Mouse (Mus musculus): ENCODE measurements around the gene Golm1.

Gene Golm1

DNA sequence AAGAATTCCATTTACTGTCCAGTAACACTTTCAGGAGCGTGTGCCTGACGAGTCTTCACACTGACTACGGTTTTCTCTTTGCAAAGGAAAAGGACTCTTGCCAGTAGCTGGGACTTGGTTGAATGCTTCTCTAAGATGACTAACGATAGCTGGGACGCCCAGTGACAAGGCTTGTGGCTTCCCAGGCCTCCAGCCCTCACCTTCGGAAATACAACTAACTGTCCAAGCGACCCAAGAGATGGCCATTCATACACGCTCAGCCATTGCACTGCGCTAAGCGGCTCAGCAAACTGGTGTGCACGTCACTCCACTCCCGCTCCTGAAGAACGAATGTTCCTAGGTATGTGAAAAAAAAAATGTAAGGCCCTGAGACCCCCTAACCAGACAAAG is 855 bp downstream of the Golm1 start:
- DNase-seq, result no peak

GRCm38 (mm10) chr13:59674215-59674614 is 1.4 kb downstream of the Golm1 start:
- DNase-seq, result no peak

DNA sequence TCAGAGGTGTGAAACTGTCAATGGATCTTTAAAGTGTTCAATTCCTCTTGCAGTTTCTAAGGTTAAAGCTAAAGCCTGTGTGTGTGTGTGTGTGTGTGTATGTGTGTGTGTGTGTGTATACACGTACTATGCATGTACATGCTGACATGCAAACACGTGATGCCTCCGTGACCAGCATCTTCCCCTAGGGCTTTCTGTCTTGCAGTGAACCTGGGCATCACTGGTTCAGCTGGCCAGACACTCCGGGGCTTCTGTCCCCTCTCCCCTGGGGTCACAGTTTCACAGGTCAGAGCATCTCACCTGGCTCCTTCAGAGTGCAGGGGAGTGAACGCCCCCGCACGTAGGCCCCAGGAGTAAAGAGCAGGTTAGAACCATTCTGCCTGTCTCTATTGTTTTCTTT is 2.0 kb downstream of the Golm1 start:
- DNase-seq, result no peak

DNA sequence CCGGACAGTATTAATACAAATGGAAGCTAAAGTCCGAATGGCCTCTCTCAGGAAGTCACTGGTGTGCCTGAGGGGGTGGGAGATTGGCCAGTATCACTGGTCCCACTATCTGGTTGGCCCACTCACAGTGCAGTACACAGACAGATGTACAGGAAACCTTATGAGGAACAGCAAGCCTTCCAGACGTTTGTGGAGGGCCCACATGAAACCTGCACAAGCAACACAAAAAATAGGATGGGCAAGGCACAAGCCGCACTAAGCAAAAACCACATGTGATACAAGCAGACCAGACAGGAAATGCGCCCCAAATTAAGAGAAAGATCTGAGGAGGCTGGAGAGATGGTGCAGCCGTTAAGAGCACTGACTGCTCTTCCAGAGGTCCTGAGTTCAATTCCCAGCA is 3.4 kb downstream of the Golm1 start:
- no peak for DNase-seq

- DNase-seq, result no peak
Observed at GRCm38 (mm10) chr13:59671521-59671920, 4.1 kb downstream of the Golm1 start.

DNA sequence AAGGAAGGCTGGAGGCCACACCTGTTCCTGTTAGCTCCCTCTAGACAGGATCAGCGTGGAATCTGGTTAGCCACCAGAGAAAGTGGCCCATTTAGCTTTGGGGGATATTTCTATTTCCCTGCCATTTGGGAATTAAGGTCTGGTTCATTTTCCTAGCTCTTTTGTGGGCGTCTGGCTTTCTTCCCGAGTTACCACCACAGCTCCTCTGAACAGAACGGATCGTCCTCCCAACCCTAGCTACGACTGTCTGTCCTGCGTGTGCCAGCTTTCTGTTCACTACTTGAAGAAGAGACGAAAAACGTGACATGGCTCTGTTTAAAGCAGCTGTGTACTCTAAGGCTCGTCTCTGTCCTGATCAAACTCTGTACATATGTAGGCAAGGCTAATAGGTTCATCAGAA is 5.7 kb downstream of the Golm1 start:
- DNase-seq, result no peak

DNA sequence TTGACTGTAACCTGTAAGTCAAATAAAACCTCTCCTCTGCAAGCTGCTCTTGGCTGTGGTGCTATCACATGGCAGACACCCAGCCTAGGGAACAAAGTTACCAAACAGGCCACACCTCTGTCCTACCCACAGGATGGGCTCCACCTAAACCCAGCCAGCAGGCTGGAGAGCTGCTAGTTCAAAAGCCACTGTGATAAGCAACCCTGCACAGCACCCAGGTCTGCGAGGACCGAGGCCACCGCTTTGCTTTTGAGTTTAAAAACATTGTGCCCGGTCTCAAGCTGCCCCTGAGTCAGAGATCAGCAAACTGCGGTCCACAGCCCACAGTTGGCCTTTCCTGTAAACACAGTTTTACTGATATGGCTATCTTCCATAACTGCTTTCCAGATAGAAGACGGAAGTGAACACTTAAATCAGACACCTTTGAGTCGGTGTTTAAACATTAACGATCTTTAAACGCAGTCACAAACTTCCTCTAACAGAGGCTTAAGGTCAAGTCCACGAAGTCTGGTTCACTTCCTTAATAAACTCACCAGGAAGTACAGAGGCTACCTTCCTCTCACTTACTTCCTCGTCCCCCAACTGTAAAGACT is 7.0 kb downstream of the Golm1 start:
- DNase-seq, result peak; percentile 21

- DNase-seq, result no peak
Observed at GRCm38 (mm10) chr13:59667763-59668162, 7.8 kb downstream of the Golm1 start.

DNA sequence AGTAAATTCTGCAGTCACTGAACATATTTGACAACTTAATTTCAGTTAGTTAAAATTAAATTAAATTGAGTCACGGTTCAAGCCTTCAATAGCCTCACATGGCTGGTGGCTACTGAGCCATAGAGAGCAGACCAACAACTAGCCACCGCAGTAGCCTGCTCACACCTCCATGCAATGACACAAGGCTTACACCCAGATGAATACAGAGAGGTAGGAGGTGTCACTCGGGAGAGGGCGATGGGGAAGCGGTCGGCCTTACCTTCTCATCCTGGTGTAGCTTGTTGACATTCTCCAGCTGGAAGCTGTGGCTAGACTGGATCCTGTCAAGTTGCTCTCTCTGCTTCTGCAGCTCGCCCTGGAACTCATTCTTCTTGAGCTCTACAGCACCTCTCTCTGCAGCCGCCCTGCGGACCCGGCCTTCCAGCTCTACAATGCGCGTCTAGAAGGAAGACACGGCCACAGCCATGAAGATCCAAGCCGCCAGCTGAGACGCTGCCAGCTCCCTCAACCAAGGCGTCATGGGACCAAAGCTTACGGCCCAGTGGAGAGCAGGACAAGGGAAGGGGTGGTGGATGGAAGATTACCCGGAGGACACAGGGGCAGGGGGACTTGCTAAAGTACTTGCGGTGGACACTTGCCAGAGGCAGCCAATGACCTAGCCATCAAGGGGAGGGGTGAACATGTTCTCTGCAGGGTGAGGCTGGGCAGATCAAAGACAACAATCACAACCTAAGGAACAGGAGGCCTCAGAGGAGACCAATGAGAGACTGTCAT is 11.5 kb downstream of the Golm1 start:
- no peak for DNase-seq

- DNase-seq, result no peak
Observed at GRCm38 (mm10) chr13:59661966-59662365, 13.6 kb downstream of the Golm1 start.

GRCm38 (mm10) chr13:59661387-59661786 is 14.2 kb downstream of the Golm1 start:
- no peak for DNase-seq

- no peak for DNase-seq
Observed at GRCm38 (mm10) chr13:59660371-59660770, 15.2 kb downstream of the Golm1 start.

DNA sequence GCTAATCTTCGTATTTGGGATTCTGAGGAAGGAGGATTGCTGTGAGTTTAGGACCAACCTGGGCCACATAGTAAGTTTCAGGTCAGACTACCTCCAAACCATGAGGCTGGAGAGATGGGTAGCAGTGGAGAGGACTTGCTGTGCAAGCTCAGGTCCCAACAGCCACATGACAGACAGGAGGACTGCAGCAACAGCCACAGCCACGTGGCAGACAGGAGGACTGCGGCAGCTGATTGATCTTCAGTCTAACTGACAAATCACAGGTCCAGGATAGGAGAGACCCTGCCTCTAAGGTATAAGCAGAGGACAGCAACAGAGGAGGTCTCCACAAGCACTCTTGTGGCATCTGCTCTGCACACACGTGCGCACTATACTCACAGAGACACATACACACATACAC is 17.8 kb downstream of the Golm1 start:
- no peak for DNase-seq

DNA sequence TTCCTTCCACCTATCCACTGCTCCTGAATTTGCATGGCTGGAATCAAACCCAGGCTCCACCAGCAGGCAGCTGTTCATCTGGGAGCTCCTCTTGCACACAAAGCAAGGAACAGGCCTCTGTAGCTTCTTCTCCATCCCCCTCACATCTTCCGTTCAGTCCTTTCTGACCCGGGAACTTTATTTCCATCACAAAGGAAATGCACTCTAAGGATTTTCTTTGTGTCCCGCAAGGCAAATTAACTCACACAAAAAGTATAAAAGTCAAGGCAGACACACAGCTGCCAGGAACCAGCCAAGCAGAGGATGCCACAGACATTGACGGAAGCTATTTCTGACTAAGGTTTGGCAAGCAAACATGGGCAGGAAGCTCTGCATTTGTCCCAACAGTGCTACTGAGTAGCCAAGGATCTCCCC is 18.6 kb downstream of the Golm1 start:
- DNase-seq, result no peak

DNA sequence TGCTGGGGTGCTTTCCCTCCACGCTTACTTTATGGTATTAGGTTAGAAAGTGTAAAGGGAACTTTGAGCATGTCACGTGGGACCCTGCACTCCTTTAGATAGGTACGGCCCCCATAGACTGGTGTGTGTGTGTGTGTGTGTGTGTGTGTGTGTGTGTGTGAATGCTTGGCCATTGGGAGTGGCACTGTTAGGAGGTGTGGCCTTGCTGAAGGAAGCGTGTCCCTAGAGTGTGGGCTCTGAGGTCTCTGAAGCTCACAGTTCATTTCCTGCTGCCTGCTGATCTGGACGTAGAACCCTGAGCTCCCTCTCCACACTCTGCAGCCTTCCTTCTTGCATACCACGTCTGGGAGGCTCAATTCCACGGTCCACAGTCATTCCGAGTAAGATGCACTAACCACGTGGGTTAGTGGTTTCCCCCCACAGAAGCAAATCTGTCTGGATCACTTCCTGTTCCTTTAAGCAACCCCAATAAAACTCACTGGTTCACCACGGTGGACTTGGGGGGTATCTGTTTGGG is 19.2 kb downstream of the Golm1 start:
- DNase-seq, result no peak

GRCm38 (mm10) chr13:59655718-59656315 is 19.8 kb downstream of the Golm1 start:
- DNase-seq, result no peak

GRCm38 (mm10) chr13:59654465-59654864 is 21.1 kb downstream of the Golm1 start:
- DNase-seq, result no peak

DNA sequence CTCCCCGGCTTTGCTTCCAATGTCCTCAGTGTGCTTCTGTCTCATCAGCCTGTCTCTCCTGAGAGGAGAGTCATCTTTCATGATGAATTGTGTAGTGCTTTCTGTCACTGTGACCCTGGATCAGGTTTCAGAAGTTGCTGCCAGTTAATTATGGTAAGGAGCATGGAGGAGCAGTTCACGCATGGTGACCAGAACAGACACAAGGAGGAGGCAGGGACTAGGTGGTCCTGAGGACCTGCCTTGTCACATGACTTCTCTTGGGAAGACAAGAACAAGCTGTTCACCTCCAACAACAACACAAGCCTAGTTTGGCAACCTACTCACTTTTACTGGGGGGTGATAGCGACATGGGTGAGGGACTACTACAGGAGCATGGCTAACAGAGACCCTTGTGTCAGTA is 22.5 kb downstream of the Golm1 start:
- no peak for DNase-seq

GRCm38 (mm10) chr13:59652651-59653050 is 23.0 kb downstream of the Golm1 start:
- DNase-seq, result no peak

GRCm38 (mm10) chr13:59649781-59650180 is 25.8 kb downstream of the Golm1 start:
- DNase-seq, result no peak

GRCm38 (mm10) chr13:59648598-59648997 is 27.0 kb downstream of the Golm1 start:
- DNase-seq, result no peak

DNA sequence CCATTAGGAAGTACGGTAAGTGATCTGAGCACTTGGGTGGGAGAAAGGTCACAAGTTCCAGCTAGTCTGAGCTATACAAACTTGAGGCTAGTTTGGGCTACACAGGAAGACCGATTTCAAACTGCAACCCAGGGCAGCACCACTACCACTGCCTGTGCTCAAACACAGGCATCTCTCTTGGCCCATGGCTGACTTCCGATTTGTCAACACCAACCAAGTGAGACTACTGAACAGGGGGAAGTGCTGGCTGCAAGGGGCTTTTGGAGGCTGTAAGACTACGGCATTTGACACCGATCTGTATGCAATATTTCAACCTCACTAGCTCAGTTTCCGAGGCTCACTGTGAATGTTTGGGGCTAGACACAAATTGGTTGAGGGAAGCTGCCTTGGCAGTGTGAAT is 28.1 kb downstream of the Golm1 start:
- DNase-seq, result no peak

DNA sequence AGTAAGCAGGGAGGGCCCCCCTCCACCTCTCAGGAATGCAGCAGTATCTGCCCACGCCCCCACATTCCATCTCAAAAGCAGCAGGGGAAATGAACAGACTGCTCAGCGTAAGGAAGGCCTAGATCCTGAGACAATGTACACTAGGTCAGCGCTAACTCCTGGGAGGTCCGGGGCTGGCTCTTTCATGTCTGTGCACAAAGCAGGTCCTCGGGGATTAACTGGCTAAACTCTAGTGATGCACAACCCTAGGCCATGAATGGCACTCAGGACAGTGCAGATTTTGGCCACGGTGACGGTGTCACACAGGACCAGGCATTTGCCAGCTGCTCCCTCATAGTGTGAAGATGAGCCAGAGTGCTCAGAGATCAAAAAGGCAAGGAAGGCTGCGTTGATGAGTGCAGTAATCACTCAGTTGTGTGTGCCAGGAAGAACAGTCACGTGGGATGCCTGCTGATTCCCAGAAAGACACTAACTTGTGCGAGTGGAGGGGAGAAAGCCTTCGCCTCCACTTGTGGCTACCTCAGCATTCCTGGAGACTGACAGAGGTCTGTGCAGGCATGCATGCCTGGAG is 28.9 kb downstream of the Golm1 start:
- DNase-seq, result no peak

- no peak for DNase-seq
Observed at GRCm38 (mm10) chr13:59645491-59645890, 30.1 kb downstream of the Golm1 start.
